Mouse (Mus musculus) stomach, postnatal 0 days (tissue): ENCODE measurements around the gene Prrt2. TPM values are rescaled to one million over a fixed set of nuclear protein-coding genes. Genes with fewer than 3 reads are reported as not detected.

Experiments used
- ATAC-seq: fragments of 200-750 bp; cut with Nextera tagmentation; 2 replicates; pipeline ENCODE4 v1.8.0; 2017; ENCODE audit not compliant: low FRiP score, low TSS enrichment
- DNase-seq: peaks from one replicate; pipeline ENCODE4 v3.0.0-alpha.2; 2016; ENCODE audit warnings: low spot score
- H3K27ac ChIP-seq: fragments of 300-500 bp; sonication (generic); replicated peaks from 2 replicates; pipeline ENCODE4 v1.5.1; 2014; ENCODE audit warnings: mild to moderate bottlenecking, control low read depth
- H3K27me3 ChIP-seq: fragments of 300-500 bp; sonication (generic); 2 replicates; pipeline ENCODE4 v1.6.1; 2014; ENCODE audit warnings: low read length; ENCODE audit not compliant: control insufficient read depth, insufficient read depth
- H3K36me3 ChIP-seq: fragments of 300-500 bp; sonication (generic); 2 replicates; pipeline ENCODE4 v1.6.1; 2014; ENCODE audit warnings: low read length, mixed read lengths; ENCODE audit not compliant: control insufficient read depth, insufficient read depth
- H3K4me1 ChIP-seq: fragments of 300-500 bp; sonication (generic); replicated peaks from 2 replicates; pipeline ENCODE4 v1.6.1; 2014; ENCODE audit warnings: antibody characterized with exemption; ENCODE audit not compliant: control insufficient read depth, insufficient read depth
- H3K4me2 ChIP-seq: fragments of 300-500 bp; sonication (generic); replicated peaks from 2 replicates; pipeline ENCODE4 v1.6.1; 2014; ENCODE audit warnings: low read depth, mild to moderate bottlenecking, control low read depth, moderate library complexity
- H3K4me3 ChIP-seq: fragments of 300-500 bp; sonication (generic); 2 replicates; pipeline ENCODE4 v1.5.1; 2014; ENCODE audit warnings: low read depth, low read length, control low read depth
- H3K9ac ChIP-seq: fragments of 300-500 bp; sonication (generic); 2 replicates; pipeline ENCODE4 v1.6.1; 2014; ENCODE audit warnings: mild to moderate bottlenecking, low read length, control low read depth, mixed read lengths
- H3K9me3 ChIP-seq: fragments of 300-500 bp; sonication (generic); 2 replicates; pipeline ENCODE4 v1.6.1; 2016; ENCODE audit warnings: low read length; ENCODE audit not compliant: control insufficient read depth
- CTCF ChIP-seq: IDR thresholded peaks from 2 replicates; pipeline ENCODE4 v1.5.1; 2016; ENCODE audit warnings: antibody characterized with exemption, low read depth, mild to moderate bottlenecking, moderate library complexity
- EP300 ChIP-seq: optimal IDR thresholded peaks from 2 replicates; pipeline ENCODE3; 2016; ENCODE audit warnings: antibody characterized with exemption
- WGBS: fragments of 180-500 bp; shearing (Covaris S2); extraction: QIAGEN DNeasy Blood & Tissue Kit; methylation state at CpG from one replicate; pipeline ENCODE4 v1.1.7; 2014; 5-methylcytosine and 5-hydroxymethylcytosine counted together
- polyA plus RNA-seq: library from polyadenylated mRNA; unstranded; fragments of >200 nt; fragmentation: Nextera tagmentation; extraction: Ambion mirVana; gene quantifications from 2 replicates; pipeline ENCODE4 v1.2.1, GENCODE M21; 2015

Prrt2 gene
- 1.7 and 2.9 TPM in 2 replicates for polyA plus RNA-seq

DNA sequence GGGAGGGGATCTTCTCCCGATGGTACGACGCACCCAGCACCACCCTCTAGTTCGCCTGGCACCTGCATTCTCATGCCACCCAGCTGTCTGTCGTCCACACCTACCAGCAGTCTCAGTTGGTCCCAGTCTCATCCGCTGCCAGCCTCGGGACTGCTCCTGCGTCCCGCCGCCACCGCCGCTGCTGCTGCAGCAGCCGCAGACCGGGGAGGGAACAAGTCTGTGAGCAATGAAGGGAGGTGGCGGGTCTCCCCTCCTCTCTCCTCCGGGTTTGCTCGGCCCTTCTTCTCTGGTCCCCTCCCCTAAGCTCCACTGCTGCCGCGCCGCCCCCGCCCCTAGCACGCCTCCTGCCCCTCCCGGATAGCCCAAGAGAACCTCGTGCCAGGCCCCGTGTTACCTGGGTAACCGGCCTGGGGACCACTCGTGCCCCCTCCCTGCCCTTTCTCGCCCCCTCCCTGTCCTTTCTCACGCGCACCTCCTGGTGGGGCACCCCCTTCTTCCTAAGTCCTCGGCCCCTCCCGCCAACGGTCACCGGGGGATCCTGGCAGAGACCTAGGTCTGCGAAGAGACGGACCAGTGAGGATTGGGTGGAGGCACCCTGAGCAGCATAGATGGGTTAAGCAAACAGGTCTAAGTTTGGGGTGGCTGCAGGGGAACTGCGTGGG, at the start of gene Prrt2, which contains the start of gene Gm42742:
TSS of gene Prrt2 (minus strand) at position 311 of the 662 bp plus-strand sequence.
TSS of gene Gm42742 (minus strand) at position 197 of the 662 bp plus-strand sequence.
- TF ChIP-seq EP300 (no peak), CTCF (0 out of 2 replicates have a peak, but pooled peaks have one; percentile 2)
- peak; percentile 62 for DNase-seq
- H3K4me2 ChIP-seq, result peak within 1 kb of the TSS; percentile 61
- H3K9ac ChIP-seq, result peak within 1 kb of the TSS; percentile 61
- H3K27me3 ChIP-seq, result no peaks in the 10 kb centered on the region
- no peak for ATAC-seq
- 2% methylated on average over 35 of the region's 37 CpGs for WGBS
- peak within 1 kb of the TSS; percentile 47 for H3K4me3 ChIP-seq
- peak within 1 kb of the TSS; percentile 69 for H3K27ac ChIP-seq
- H3K4me1 ChIP-seq, result peaks cover 11% of the 10 kb centered on the region
- H3K36me3 ChIP-seq, result peaks cover 3% of the 10 kb centered on the region; the same call in 1 of the 2 replicates
- no peaks in the 10 kb centered on the region for H3K9me3 ChIP-seq

DNA sequence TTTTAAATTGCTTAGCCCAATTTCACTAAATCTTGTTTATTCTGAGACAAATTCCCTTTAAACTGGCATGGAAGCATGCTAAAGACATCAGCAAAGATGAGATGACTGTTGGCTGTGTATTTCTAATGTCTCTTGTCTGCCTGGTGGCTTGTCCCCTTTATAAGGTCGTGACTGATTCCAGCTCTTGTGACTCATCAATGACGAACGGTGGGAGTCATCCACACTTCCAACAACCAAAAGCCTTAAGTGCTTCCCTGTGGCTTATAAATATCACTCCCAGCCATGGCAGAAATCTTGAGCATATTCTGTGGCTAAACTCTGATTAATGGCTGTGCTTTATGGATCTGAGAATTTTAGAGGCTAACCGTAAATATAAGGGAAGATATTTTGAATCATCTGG, 45.3 kb upstream of the Prrt2 start:
- H3K36me3 ChIP-seq, result no peaks in the 10 kb centered on the region
- H3K27me3 ChIP-seq, result no peaks in the 10 kb centered on the region
- H3K9ac ChIP-seq, result no peak overlapping the region
- 54% methylated on average over 4 of the region's 4 CpGs for WGBS
- no peak for ATAC-seq
- H3K27ac ChIP-seq, result no peak overlapping the region
- TF ChIP-seq EP300 (no peak), CTCF (no peak)
- no peak for DNase-seq
- H3K4me3 ChIP-seq, result no peak overlapping the region
- H3K9me3 ChIP-seq, result no peaks in the 10 kb centered on the region
- H3K4me2 ChIP-seq, result no peak overlapping the region
- H3K4me1 ChIP-seq, result no peaks in the 10 kb centered on the region

DNA sequence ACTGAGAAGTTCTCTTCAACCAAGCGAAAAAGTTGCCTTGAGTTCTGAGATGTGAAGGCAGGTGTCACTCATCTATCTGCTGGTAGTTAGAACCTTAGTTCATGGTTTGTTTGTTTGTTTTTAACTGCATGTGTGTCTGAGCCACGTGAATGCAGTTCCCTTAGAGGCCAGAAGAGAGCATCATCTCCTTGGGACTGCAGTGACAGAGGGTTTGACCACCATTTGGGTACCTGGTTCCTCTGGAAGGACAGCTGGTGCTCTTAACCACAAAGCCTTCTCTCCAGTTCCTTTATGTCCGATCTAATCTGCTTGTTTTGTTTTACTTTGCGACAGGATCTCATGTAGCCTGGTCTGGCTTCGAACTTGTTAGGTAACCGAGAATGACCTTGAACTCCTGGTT, 44.5 kb upstream of the Prrt2 start:
- Histone ChIP-seq H3K4me3 (no peak overlapping the region), H3K9me3 (no peaks in the 10 kb centered on the region), H3K27me3 (no peaks in the 10 kb centered on the region), H3K4me1 (no peaks in the 10 kb centered on the region), H3K4me2 (no peak overlapping the region), H3K9ac (no peak overlapping the region), H3K36me3 (no peaks in the 10 kb centered on the region), H3K27ac (no peak overlapping the region)
- DNase-seq (no peak), ATAC-seq (no peak)
- peak; percentile 15; the same call in 1 of the 2 replicates for TF ChIP-seq CTCF
- TF ChIP-seq EP300, result no peak
- 86% methylated on average over 6 of the region's 6 CpGs for WGBS

- no peaks in the 10 kb centered on the region for H3K4me1 ChIP-seq
- DNase-seq (no peak), ATAC-seq (no peak)
- WGBS, result 64% methylated on average over 5 of the region's 5 CpGs
- no peak for TF ChIP-seq EP300
- peak; percentile 25; the same call in 1 of the 2 replicates for TF ChIP-seq CTCF
- H3K4me2 ChIP-seq, result no peak overlapping the region
- H3K9ac ChIP-seq, result no peak overlapping the region
- no peaks in the 10 kb centered on the region for H3K36me3 ChIP-seq
- no peak overlapping the region for H3K27ac ChIP-seq
- no peaks in the 10 kb centered on the region for H3K27me3 ChIP-seq
- no peak overlapping the region for H3K4me3 ChIP-seq
- H3K9me3 ChIP-seq, result no peaks in the 10 kb centered on the region
Measured at GRCm38 (mm10) chr7:127055026-127055585, 34.1 kb upstream of the Prrt2 start.

- DNase-seq (peak; percentile 90), ATAC-seq (peak; percentile 93)
- Histone ChIP-seq H3K36me3 (no peaks in the 10 kb centered on the region), H3K4me2 (peak within 1 kb of the TSS; percentile 97), H3K4me3 (peak within 1 kb of the TSS; percentile 84), H3K9me3 (no peaks in the 10 kb centered on the region), H3K4me1 (no peaks in the 10 kb centered on the region), H3K27me3 (no peaks in the 10 kb centered on the region), H3K9ac (peak within 1 kb of the TSS; percentile 78), H3K27ac (peak within 1 kb of the TSS; percentile 40)
- TF ChIP-seq EP300, result no peak
- no peak for TF ChIP-seq CTCF
- WGBS, result under 1% methylated on average over 53 of the region's 53 CpGs
Measured at GRCm38 (mm10) chr7:127041851-127042672, 21.1 kb upstream of the Prrt2 start, which contains the start of gene Kif22. TSS of gene Kif22 (minus strand) at chr7:127042471.
